Mouse (Mus musculus): ENCODE data around the gene Tbc1d24. TPM values are rescaled to one million over a fixed set of nuclear protein-coding genes. Genes with fewer than 3 reads are reported as not detected.

Gene Tbc1d24
- total RNA-seq, 2 experiments from 2014 or later, result 82.8 to 91.5 TPM

Small RNAs within 50 kb of the gene (microRNA-seq; reads per million reads assigned to microRNA genes)
- gene Mir5134 (3.0 reads per million, percentile 1 among the genes with 10 or more reads in this experiment), gene Mir6965 (1.5 reads per million)

Other genes starting within 250 kb of the Tbc1d24 start
- under 1 TPM in 1 of 2 experiments, not detected in 1; 0.22 TPM for gene Prss30, start 225.0 kb downstream of the Tbc1d24 start, total RNA-seq (2021)
- gene Prss22, start 207.5 kb downstream of the Tbc1d24 start, total RNA-seq (2021), result not detected
- gene Prss27, start 167.4 kb downstream of the Tbc1d24 start, total RNA-seq (2021), result not detected
- gene Kctd5, start 132.1 kb downstream of the Tbc1d24 start, total RNA-seq (2021), result 10 to 100 TPM; 67.0 to 68.4 TPM
- gene Pdpk1, start 54.6 kb downstream of the Tbc1d24 start, total RNA-seq (2021), result 10 to 100 TPM; 67.0 to 68.3 TPM
- 10 to 100 TPM; 30.2 to 32.0 TPM for gene Amdhd2, start 41.8 kb downstream of the Tbc1d24 start, total RNA-seq (2021)
- 100 to 1,000 TPM; 770 to 834 TPM for gene Atp6v0c, start 35.9 kb downstream of the Tbc1d24 start, total RNA-seq (2021)
- 10 to 100 TPM; 15.8 to 16.4 TPM for gene Ntn3, start 4.0 kb upstream of the Tbc1d24 start, total RNA-seq (2021)
- 10 to 100 TPM; 12.6 to 13.7 TPM for gene Tedc2, start 15.3 kb upstream of the Tbc1d24 start, total RNA-seq (2021)
- gene Ccnf, start 45.9 kb upstream of the Tbc1d24 start, total RNA-seq (2021), result 1 to 10 TPM; 9.1 to 9.8 TPM
- 1 to 10 TPM; 1.4 to 1.9 TPM for gene Abca17, start 145.5 kb upstream of the Tbc1d24 start, total RNA-seq (2021)
- 100 to 1,000 TPM; 109 to 114 TPM for gene Abca3, start 146.4 kb upstream of the Tbc1d24 start, total RNA-seq (2021)
- 100 to 1,000 TPM; 204 to 208 TPM for gene Rnps1, start 209.0 kb upstream of the Tbc1d24 start, total RNA-seq (2021)
- gene Eci1, start 221.1 kb upstream of the Tbc1d24 start, total RNA-seq (2021), result 10 to 100 TPM in 1 of 2 experiments, 1 to 10 TPM in 1; 9.4 to 11.5 TPM
- 1 to 10 TPM; 7.1 to 8.5 TPM for gene Dnase1l2, start 237.5 kb upstream of the Tbc1d24 start, total RNA-seq (2021)